Mouse (Mus musculus): ENCODE measurements at regions not wholly inside any gene's neighbourhood (a gene's known extent, or its start where the extent isn't known, plus 50 kb on each side); places are given as distances from the start of the nearest gene placed in this dataset.

- Histone ChIP-seq H3K4me2 (replicated peaks) (no peak overlapping the region), H3K4me3 (no peak overlapping the region), H3K9ac (no peak overlapping the region), H3K27ac (no peak overlapping the region), H3K4me1 (peaks cover 20% of the 10 kb centered on the region), H3K36me3 (no peaks in the 10 kb centered on the region), H3K27me3 (0 out of 2 replicates have a peak, but pooled peaks cover under 1% of the 10 kb centered on the region), H3K9me3 (replicated peaks) (no peaks in the 10 kb centered on the region)
- WGBS: 71% methylated on average over 4 of the region's 4 CpGs
- no peak for ATAC-seq (ENCODE audit: low FRiP score)
Measured at GRCm38 (mm10) chr13:101216421-101216820, 383.2 kb upstream of the Slc30a5 start.

- H3K27me3 ChIP-seq: 0 out of 2 replicates have a peak, but pooled peaks cover 2% of the 10 kb centered on the region
- ATAC-seq (ENCODE audit: low FRiP score): no peak
- no peak overlapping the region for H3K4me3 ChIP-seq
- peaks cover 20% of the 10 kb centered on the region for H3K4me1 ChIP-seq
- H3K9ac ChIP-seq: no peak overlapping the region
- no peaks in the 10 kb centered on the region for H3K9me3 ChIP-seq (replicated peaks)
- no peak overlapping the region for H3K27ac ChIP-seq
- WGBS: 43% methylated on average over 11 of the region's 11 CpGs
- no peaks in the 10 kb centered on the region for H3K36me3 ChIP-seq
- 0 out of 2 replicates have a peak overlapping the region, but pooled peaks have one; percentile 11 for H3K4me2 ChIP-seq (replicated peaks)
Measured at GRCm38 (mm10) chr13:101215792-101216221, 382.6 kb upstream of the Slc30a5 start.

- 72% methylated on average over 5 of the region's 5 CpGs for WGBS
- Histone ChIP-seq H3K4me3 (no peak overlapping the region), H3K9ac (no peak overlapping the region), H3K27ac (no peak overlapping the region), H3K27me3 (0 out of 2 replicates have a peak, but pooled peaks cover 2% of the 10 kb centered on the region), H3K9me3 (replicated peaks) (no peaks in the 10 kb centered on the region), H3K4me1 (peaks cover 20% of the 10 kb centered on the region), H3K36me3 (no peaks in the 10 kb centered on the region), H3K4me2 (replicated peaks) (no peak overlapping the region)
- no peak for ATAC-seq (ENCODE audit: low FRiP score)
Measured at GRCm38 (mm10) chr13:101215131-101215641, 382.0 kb upstream of the Slc30a5 start.

GRCm38 (mm10) chr13:101214094-101214493 lies 380.9 kb upstream of the Slc30a5 start:
- 83% methylated on average over 2 of the region's 2 CpGs for WGBS
- no peaks in the 10 kb centered on the region for H3K36me3 ChIP-seq
- no peak for ATAC-seq (ENCODE audit: low FRiP score)
- no peaks in the 10 kb centered on the region for H3K9me3 ChIP-seq (replicated peaks)
- H3K9ac ChIP-seq: no peak overlapping the region
- peaks cover 20% of the 10 kb centered on the region for H3K4me1 ChIP-seq
- H3K4me3 ChIP-seq: no peak overlapping the region
- H3K27ac ChIP-seq: no peak overlapping the region
- no peak overlapping the region for H3K4me2 ChIP-seq (replicated peaks)
- 0 out of 2 replicates have a peak, but pooled peaks cover 2% of the 10 kb centered on the region for H3K27me3 ChIP-seq

GRCm38 (mm10) chr13:101213121-101213916 lies 380.1 kb upstream of the Slc30a5 start:
- Histone ChIP-seq H3K36me3 (no peaks in the 10 kb centered on the region), H3K27ac (peak overlapping the region; percentile 52; the same call in 1 of the 2 replicates), H3K4me3 (no peak overlapping the region), H3K27me3 (0 out of 2 replicates have a peak, but pooled peaks cover 2% of the 10 kb centered on the region), H3K9me3 (replicated peaks) (no peaks in the 10 kb centered on the region), H3K4me2 (replicated peaks) (no peak overlapping the region), H3K4me1 (peaks cover 20% of the 10 kb centered on the region), H3K9ac (no peak overlapping the region)
- 37% methylated on average over 13 of the region's 13 CpGs for WGBS
- peak; percentile 49 for ATAC-seq (ENCODE audit: low FRiP score)

GRCm38 (mm10) chr13:101212341-101212895 lies 379.2 kb upstream of the Slc30a5 start:
- no peak overlapping the region for H3K27ac ChIP-seq
- no peak overlapping the region for H3K4me3 ChIP-seq
- H3K36me3 ChIP-seq: no peaks in the 10 kb centered on the region
- no peak for ATAC-seq (ENCODE audit: low FRiP score)
- H3K27me3 ChIP-seq: 0 out of 2 replicates have a peak, but pooled peaks cover 2% of the 10 kb centered on the region
- H3K9ac ChIP-seq: no peak overlapping the region
- 82% methylated on average over 5 of the region's 5 CpGs for WGBS
- no peaks in the 10 kb centered on the region for H3K9me3 ChIP-seq (replicated peaks)
- peaks cover 19% of the 10 kb centered on the region for H3K4me1 ChIP-seq
- H3K4me2 ChIP-seq (replicated peaks): no peak overlapping the region

- peaks cover 11% of the 10 kb centered on the region for H3K4me1 ChIP-seq
- no peak overlapping the region for H3K4me3 ChIP-seq
- no peaks in the 10 kb centered on the region for H3K9me3 ChIP-seq (replicated peaks)
- no peaks in the 10 kb centered on the region for H3K36me3 ChIP-seq
- H3K27ac ChIP-seq: no peak overlapping the region
- no peak overlapping the region for H3K4me2 ChIP-seq (replicated peaks)
- ATAC-seq (ENCODE audit: low FRiP score): no peak
- 90% methylated on average over 9 of the region's 9 CpGs for WGBS
- 0 out of 2 replicates have a peak, but pooled peaks cover 2% of the 10 kb centered on the region for H3K27me3 ChIP-seq
- H3K9ac ChIP-seq: no peak overlapping the region
Measured at GRCm38 (mm10) chr13:101208788-101209187, 375.6 kb upstream of the Slc30a5 start.

- H3K4me1 ChIP-seq: no peaks in the 10 kb centered on the region
- H3K9me3 ChIP-seq (replicated peaks): no peaks in the 10 kb centered on the region
- H3K4me2 ChIP-seq (replicated peaks): no peak overlapping the region
- H3K4me3 ChIP-seq: no peak overlapping the region
- H3K9ac ChIP-seq: no peak overlapping the region
- H3K27ac ChIP-seq: no peak overlapping the region
- H3K27me3 ChIP-seq: no peaks in the 10 kb centered on the region
- no peaks in the 10 kb centered on the region for H3K36me3 ChIP-seq
- ATAC-seq (ENCODE audit: low FRiP score): no peak
Measured at GRCm38 (mm10) chr13:101203463-101203862, 370.2 kb upstream of the Slc30a5 start.

- 60% methylated on average over 4 of the region's 4 CpGs for WGBS
- Histone ChIP-seq H3K27me3 (no peaks in the 10 kb centered on the region), H3K36me3 (no peaks in the 10 kb centered on the region), H3K4me1 (no peaks in the 10 kb centered on the region), H3K9ac (no peak overlapping the region), H3K4me3 (no peak overlapping the region), H3K27ac (no peak overlapping the region), H3K9me3 (replicated peaks) (no peaks in the 10 kb centered on the region), H3K4me2 (replicated peaks) (no peak overlapping the region)
- ATAC-seq (ENCODE audit: low FRiP score): peak; percentile 56; the same call in 1 of the 2 replicates
Measured at GRCm38 (mm10) chr13:101202565-101203313, 369.5 kb upstream of the Slc30a5 start.

- Histone ChIP-seq H3K4me2 (replicated peaks) (no peak overlapping the region), H3K9ac (no peak overlapping the region), H3K9me3 (replicated peaks) (no peaks in the 10 kb centered on the region), H3K4me1 (peaks cover 3% of the 10 kb centered on the region; the same call in 1 of the 2 replicates), H3K4me3 (no peak overlapping the region), H3K27me3 (no peaks in the 10 kb centered on the region), H3K27ac (no peak overlapping the region), H3K36me3 (no peaks in the 10 kb centered on the region)
- no peak for ATAC-seq (ENCODE audit: low FRiP score)
- 73% methylated on average over 7 of the region's 7 CpGs for WGBS
Measured at GRCm38 (mm10) chr13:101190249-101190830, 357.1 kb upstream of the Slc30a5 start.

- WGBS: 87% methylated on average over 2 of the region's 2 CpGs
- Histone ChIP-seq H3K4me1 (no peaks in the 10 kb centered on the region), H3K36me3 (no peaks in the 10 kb centered on the region), H3K9ac (no peak overlapping the region), H3K4me3 (no peak overlapping the region), H3K27ac (no peak overlapping the region), H3K4me2 (replicated peaks) (no peak overlapping the region), H3K9me3 (replicated peaks) (no peaks in the 10 kb centered on the region), H3K27me3 (no peaks in the 10 kb centered on the region)
- ATAC-seq (ENCODE audit: low FRiP score): no peak
Measured at GRCm38 (mm10) chr13:101182387-101182786, 349.2 kb upstream of the Slc30a5 start.
